Mouse (Mus musculus): ENCODE results near the gene Plb1. TPM values are rescaled to one million over a fixed set of nuclear protein-coding genes. Genes with fewer than 3 reads are reported as not detected.

Plb1 gene
- polyA plus RNA-seq, 1 experiment from 2014 or later, result 0.05 TPM

GRCm38 (mm10) chr5:32309714-32310113 is 77.2 kb downstream of the Plb1 start:
- H3K4me2 ChIP-seq (ENCODE audit: low read length), result no peak overlapping the region
- H3K4me3 ChIP-seq (ENCODE audit: low read length), result no peak overlapping the region
- 93% methylated on average over 1 of the region's 1 CpGs for WGBS
- no peaks in the 10 kb centered on the region for H3K4me1 ChIP-seq (ENCODE audit: control insufficient read depth, insufficient read depth, low read depth, low read length)
- no peak overlapping the region for H3K9ac ChIP-seq (ENCODE audit: low read depth, low read length)
- no peaks in the 10 kb centered on the region for H3K9me3 ChIP-seq (ENCODE audit: control insufficient read depth, low read length)
- no peaks in the 10 kb centered on the region for H3K36me3 ChIP-seq (ENCODE audit: control insufficient read depth, insufficient read depth, low read length)
- no peaks in the 10 kb centered on the region for H3K27me3 ChIP-seq (replicated peaks; ENCODE audit: control insufficient read depth, insufficient read depth, low read length)
- no peak for ATAC-seq
- no peak overlapping the region for H3K27ac ChIP-seq (ENCODE audit: low read depth, low read length)

DNA sequence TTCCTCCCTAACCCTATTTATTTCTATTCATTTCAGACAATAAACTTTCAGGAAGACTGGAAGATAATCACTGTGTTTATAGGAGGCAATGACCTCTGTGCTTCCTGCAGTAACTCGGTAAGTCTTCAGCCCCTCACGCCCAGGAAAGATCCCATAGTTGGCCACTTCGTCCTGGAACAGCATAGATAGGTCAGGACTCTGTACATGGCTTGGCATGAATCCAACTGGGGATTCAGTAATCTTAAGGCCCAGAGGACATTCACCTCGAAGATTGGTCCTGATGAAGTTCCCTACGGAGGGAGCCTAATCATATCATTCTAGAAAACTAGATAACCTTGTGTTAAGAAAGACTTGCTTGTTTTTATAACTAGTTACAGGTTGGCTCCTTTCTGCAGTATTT is 78.3 kb downstream of the Plb1 start:
- Histone ChIP-seq H3K4me1 (ENCODE audit: control insufficient read depth, insufficient read depth, low read depth, low read length) (no peaks in the 10 kb centered on the region), H3K9me3 (ENCODE audit: control insufficient read depth, low read length) (no peaks in the 10 kb centered on the region), H3K4me2 (ENCODE audit: low read length) (no peak overlapping the region), H3K4me3 (ENCODE audit: low read length) (no peak overlapping the region), H3K27me3 (replicated peaks; ENCODE audit: control insufficient read depth, insufficient read depth, low read length) (no peaks in the 10 kb centered on the region), H3K36me3 (ENCODE audit: control insufficient read depth, insufficient read depth, low read length) (no peaks in the 10 kb centered on the region), H3K27ac (ENCODE audit: low read depth, low read length) (no peak overlapping the region), H3K9ac (ENCODE audit: low read depth, low read length) (no peak overlapping the region)
- no peak for ATAC-seq
- 83% methylated on average over 5 of the region's 5 CpGs for WGBS

DNA sequence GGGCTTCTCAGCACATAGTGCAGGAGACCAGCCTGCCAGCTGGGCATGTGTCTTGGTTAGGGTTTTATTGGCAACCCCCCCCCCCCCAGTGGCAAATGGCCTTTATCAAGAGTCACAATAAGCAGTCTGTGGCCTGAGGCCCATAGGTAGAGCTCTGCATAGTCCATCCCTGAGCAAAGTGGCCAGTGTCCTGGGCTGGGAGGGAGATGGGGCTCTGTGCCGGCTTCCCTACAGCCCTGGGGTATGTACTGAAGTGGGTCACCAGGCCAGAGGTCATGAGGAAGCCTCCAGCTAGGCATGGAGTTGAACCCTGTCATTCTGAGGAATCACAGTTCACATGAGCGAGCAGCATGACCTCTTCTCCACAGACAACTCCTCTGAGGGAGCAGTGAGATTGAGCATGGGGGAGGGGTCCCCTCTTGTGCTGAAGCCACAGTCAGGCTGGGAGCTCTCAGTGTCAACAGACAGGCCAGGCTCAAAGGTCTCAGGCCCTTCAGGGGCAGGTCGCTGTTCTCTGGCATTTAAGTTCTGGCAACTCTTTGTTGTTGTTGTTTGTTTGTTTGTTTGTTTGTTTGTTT is 79.2 kb downstream of the Plb1 start:
- Histone ChIP-seq H3K36me3 (ENCODE audit: control insufficient read depth, insufficient read depth, low read length) (no peaks in the 10 kb centered on the region), H3K27me3 (replicated peaks; ENCODE audit: control insufficient read depth, insufficient read depth, low read length) (no peaks in the 10 kb centered on the region), H3K9ac (ENCODE audit: low read depth, low read length) (no peak overlapping the region), H3K4me1 (ENCODE audit: control insufficient read depth, insufficient read depth, low read depth, low read length) (no peaks in the 10 kb centered on the region), H3K4me3 (ENCODE audit: low read length) (no peak overlapping the region), H3K27ac (ENCODE audit: low read depth, low read length) (no peak overlapping the region), H3K9me3 (ENCODE audit: control insufficient read depth, low read length) (no peaks in the 10 kb centered on the region), H3K4me2 (ENCODE audit: low read length) (no peak overlapping the region)
- no peak for ATAC-seq
- WGBS, result 52% methylated on average over 3 of the region's 3 CpGs

DNA sequence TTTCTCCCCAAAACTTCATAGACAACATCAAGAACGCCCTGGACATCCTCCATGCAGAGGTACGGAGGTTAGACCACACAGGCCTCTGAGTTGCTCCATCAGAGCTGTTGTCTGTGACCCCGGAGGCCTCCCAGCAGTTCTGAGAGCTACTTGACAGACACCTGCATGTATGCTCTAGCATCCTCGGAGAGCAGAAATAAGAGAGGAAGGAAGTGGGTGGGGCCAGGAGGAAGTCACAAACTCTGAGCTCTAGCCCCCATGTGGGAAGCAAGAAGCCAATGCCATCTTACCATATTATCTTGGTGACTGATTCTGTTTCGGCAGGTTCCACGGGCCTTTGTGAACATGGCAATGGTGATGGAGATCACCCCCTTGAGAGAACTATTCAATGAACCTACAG is 81.2 kb downstream of the Plb1 start:
- 85% methylated on average over 6 of the region's 6 CpGs for WGBS
- H3K27ac ChIP-seq (ENCODE audit: low read depth, low read length), result no peak overlapping the region
- no peak overlapping the region for H3K9ac ChIP-seq (ENCODE audit: low read depth, low read length)

GRCm38 (mm10) chr5:32314731-32315130 is 82.2 kb downstream of the Plb1 start:
- no peak for ATAC-seq
- no peaks in the 10 kb centered on the region for H3K4me1 ChIP-seq (ENCODE audit: control insufficient read depth, insufficient read depth, low read depth, low read length)
- no peak overlapping the region for H3K9ac ChIP-seq (ENCODE audit: low read depth, low read length)
- WGBS, result 62% methylated on average over 2 of the region's 2 CpGs
- no peaks in the 10 kb centered on the region for H3K36me3 ChIP-seq (ENCODE audit: control insufficient read depth, insufficient read depth, low read length)
- H3K27ac ChIP-seq (ENCODE audit: low read depth, low read length), result no peak overlapping the region
- no peaks in the 10 kb centered on the region for H3K9me3 ChIP-seq (ENCODE audit: control insufficient read depth, low read length)
- no peak overlapping the region for H3K4me3 ChIP-seq (ENCODE audit: low read length)
- no peaks in the 10 kb centered on the region for H3K27me3 ChIP-seq (replicated peaks; ENCODE audit: control insufficient read depth, insufficient read depth, low read length)
- no peak overlapping the region for H3K4me2 ChIP-seq (ENCODE audit: low read length)

More for the DNA sequence above, 81.2 kb downstream of the Plb1 start:
- no peak overlapping the region for H3K4me3 ChIP-seq (ENCODE audit: low read length)
- H3K4me2 ChIP-seq (ENCODE audit: low read length), result no peak overlapping the region
- no peaks in the 10 kb centered on the region for H3K4me1 ChIP-seq (ENCODE audit: control insufficient read depth, insufficient read depth, low read depth, low read length)
- H3K9me3 ChIP-seq (ENCODE audit: control insufficient read depth, low read length), result no peaks in the 10 kb centered on the region
- ATAC-seq, result no peak
- no peaks in the 10 kb centered on the region for H3K36me3 ChIP-seq (ENCODE audit: control insufficient read depth, insufficient read depth, low read length)
- no peaks in the 10 kb centered on the region for H3K27me3 ChIP-seq (replicated peaks; ENCODE audit: control insufficient read depth, insufficient read depth, low read length)

DNA sequence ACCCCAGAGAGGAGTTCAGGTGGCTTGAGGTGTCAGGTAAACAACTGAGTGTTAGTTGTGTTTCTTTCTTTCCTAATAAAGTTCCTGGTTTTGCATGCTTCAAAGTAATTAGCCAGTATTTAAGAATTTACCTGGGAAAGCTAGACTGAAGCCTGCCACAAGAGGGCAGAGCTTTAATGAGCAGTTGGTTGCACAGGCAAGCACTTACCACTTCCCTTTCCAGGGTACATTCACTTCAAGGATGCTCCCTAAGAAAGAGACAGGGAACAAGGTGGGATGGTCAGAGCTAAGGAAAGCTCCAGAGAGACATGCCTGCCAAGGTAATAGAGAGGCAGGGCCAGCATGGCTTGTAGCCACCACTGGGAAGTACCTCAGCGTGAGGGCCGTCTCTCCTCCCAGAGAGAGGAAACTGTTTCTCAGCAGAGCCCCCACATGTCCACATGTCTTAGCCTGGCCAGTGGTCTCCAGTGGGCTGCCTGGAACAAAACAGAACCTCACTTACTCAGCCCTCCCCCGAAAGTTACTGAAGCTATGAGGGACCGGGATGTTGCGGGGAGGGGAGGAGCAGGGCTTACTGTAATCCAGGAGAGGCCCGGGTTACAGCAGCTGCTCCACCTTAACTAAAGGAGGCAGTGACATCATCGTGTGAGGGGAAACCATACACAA is 89.8 kb downstream of the Plb1 start:
- Histone ChIP-seq H3K4me3 (ENCODE audit: low read length) (no peak overlapping the region), H3K9ac (ENCODE audit: low read depth, low read length) (no peak overlapping the region), H3K4me1 (ENCODE audit: control insufficient read depth, insufficient read depth, low read depth, low read length) (no peaks in the 10 kb centered on the region), H3K4me2 (ENCODE audit: low read length) (no peak overlapping the region), H3K27me3 (replicated peaks; ENCODE audit: control insufficient read depth, insufficient read depth, low read length) (no peaks in the 10 kb centered on the region), H3K27ac (ENCODE audit: low read depth, low read length) (no peak overlapping the region), H3K36me3 (ENCODE audit: control insufficient read depth, insufficient read depth, low read length) (no peaks in the 10 kb centered on the region), H3K9me3 (ENCODE audit: control insufficient read depth, low read length) (no peaks in the 10 kb centered on the region)
- WGBS, result 46% methylated on average over 7 of the region's 7 CpGs
- peak; percentile 73 for ATAC-seq

- WGBS, result 88% methylated on average over 7 of the region's 7 CpGs
- H3K9me3 ChIP-seq (ENCODE audit: control insufficient read depth, low read length), result no peaks in the 10 kb centered on the region
- no peak for ATAC-seq
- H3K4me1 ChIP-seq (ENCODE audit: control insufficient read depth, insufficient read depth, low read depth, low read length), result no peaks in the 10 kb centered on the region
- H3K27me3 ChIP-seq (replicated peaks; ENCODE audit: control insufficient read depth, insufficient read depth, low read length), result no peaks in the 10 kb centered on the region
- H3K4me2 ChIP-seq (ENCODE audit: low read length), result no peak overlapping the region
- no peak overlapping the region for H3K27ac ChIP-seq (ENCODE audit: low read depth, low read length)
- H3K36me3 ChIP-seq (ENCODE audit: control insufficient read depth, insufficient read depth, low read length), result no peaks in the 10 kb centered on the region
- H3K4me3 ChIP-seq (ENCODE audit: low read length), result no peak overlapping the region
- H3K9ac ChIP-seq (ENCODE audit: low read depth, low read length), result no peak overlapping the region
These were observed 95.6 kb downstream of the Plb1 start for GRCm38 (mm10) chr5:32328139-32328538.

DNA sequence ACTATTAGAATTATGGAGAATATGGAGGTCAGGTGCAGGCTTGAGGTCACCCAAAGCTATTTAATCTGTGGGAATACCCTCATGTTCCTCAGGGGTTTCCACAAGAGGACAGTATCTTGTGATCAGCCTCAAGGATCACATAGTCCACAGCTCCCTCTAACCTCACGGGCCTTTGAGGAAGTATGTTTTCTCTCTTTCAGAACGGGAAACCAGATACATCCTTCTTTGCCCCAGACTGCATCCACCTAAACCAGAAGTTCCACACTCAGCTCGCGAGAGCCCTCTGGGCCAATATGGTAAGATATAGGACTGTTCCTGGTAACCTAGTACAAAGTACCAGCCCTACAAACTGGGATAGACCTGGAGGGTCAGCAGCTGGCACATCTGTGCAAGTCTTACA is 100.1 kb downstream of the Plb1 start:
- Histone ChIP-seq H3K36me3 (ENCODE audit: control insufficient read depth, insufficient read depth, low read length) (no peaks in the 10 kb centered on the region), H3K4me3 (ENCODE audit: low read length) (no peak overlapping the region), H3K27me3 (replicated peaks; ENCODE audit: control insufficient read depth, insufficient read depth, low read length) (no peaks in the 10 kb centered on the region), H3K4me1 (ENCODE audit: control insufficient read depth, insufficient read depth, low read depth, low read length) (no peaks in the 10 kb centered on the region; the same call in 1 of the 2 replicates), H3K4me2 (ENCODE audit: low read length) (no peak overlapping the region), H3K27ac (ENCODE audit: low read depth, low read length) (no peak overlapping the region), H3K9ac (ENCODE audit: low read depth, low read length) (no peak overlapping the region), H3K9me3 (ENCODE audit: control insufficient read depth, low read length) (no peaks in the 10 kb centered on the region)
- 92% methylated on average over 4 of the region's 4 CpGs for WGBS
- ATAC-seq, result no peak

DNA sequence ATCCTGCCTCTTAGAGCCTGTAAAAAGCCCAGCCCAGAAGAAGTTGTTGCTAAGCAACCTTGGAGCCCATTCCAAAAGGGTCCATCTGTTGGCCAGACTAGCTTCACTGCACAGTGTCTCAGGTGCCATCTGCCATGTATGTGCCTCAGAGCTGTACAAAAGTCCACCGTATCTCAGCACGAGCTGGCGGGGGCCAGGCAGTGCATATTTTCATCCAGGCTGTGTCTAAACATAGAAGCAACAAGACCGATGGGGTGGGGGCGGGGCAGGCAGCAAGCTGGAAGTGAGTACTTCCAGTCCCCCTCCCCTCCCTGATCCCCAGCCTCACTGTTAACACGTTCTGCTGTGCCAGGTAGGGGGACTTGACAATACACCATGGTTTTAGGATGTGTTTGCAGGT is 102.7 kb downstream of the Plb1 start:
- no peaks in the 10 kb centered on the region; the same call in 1 of the 2 replicates for H3K4me1 ChIP-seq (ENCODE audit: control insufficient read depth, insufficient read depth, low read depth, low read length)
- no peak overlapping the region for H3K4me2 ChIP-seq (ENCODE audit: low read length)
- WGBS, result 32% methylated on average over 6 of the region's 6 CpGs
- no peak overlapping the region for H3K9ac ChIP-seq (ENCODE audit: low read depth, low read length)
- H3K9me3 ChIP-seq (ENCODE audit: control insufficient read depth, low read length), result no peaks in the 10 kb centered on the region
- no peak overlapping the region for H3K4me3 ChIP-seq (ENCODE audit: low read length)
- H3K27me3 ChIP-seq (replicated peaks; ENCODE audit: control insufficient read depth, insufficient read depth, low read length), result no peaks in the 10 kb centered on the region
- peak overlapping the region; percentile 41 for H3K27ac ChIP-seq (ENCODE audit: low read depth, low read length)
- peak; percentile 96 for ATAC-seq
- no peaks in the 10 kb centered on the region for H3K36me3 ChIP-seq (ENCODE audit: control insufficient read depth, insufficient read depth, low read length)

Data from hindbrain, embryonic 16.5 days (tissue).